Mouse (Mus musculus): ENCODE results near the gene Ttpal. TPM values are rescaled to one million over a fixed set of nuclear protein-coding genes. Genes with fewer than 3 reads are reported as not detected.

The Ttpal gene
- polyA plus RNA-seq, 2 experiments, result 25.3 to 48.0 TPM

DNA sequence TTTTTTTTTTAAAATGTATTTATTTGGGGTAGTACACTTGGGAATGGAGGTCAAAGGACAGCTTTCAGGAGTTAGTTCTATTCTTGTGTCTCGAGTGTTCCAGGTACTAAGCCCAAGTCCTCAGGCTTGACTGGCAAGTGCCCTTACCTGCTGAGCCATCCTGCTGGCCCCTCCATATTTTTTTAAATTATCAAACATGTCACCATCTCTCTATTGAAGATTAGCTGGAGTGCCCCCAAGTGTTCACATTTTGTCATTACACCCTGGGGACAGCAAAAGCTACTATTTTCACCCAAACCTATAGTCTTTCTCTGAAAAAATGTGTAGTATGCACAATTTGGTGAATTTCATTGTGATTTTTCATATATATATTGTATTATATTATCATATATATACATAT, 10.0 kb upstream of the Ttpal start:
- no peak for TF ChIP-seq POLR2A (IDR thresholded peaks at IDR 0.05; ENCODE audit: borderline replicate concordance, extremely low read depth, insufficient read depth, insufficient read length)
- whole genome bisulfite sequencing, result 89% methylated on average over 1 of the region's 1 CpGs
- Histone ChIP-seq H3K4me3 (replicated peaks; ENCODE audit: low read length) (no peak overlapping the region), H3K4me1 (ENCODE audit: control insufficient read depth, insufficient read depth, low read length) (no peaks in the 10 kb centered on the region), H3K36me3 (ENCODE audit: control insufficient read depth, insufficient read depth, low read length) (no peaks in the 10 kb centered on the region), H3K9ac (ENCODE audit: low read depth, low read length, severe bottlenecking) (no peak overlapping the region), H3K27ac (replicated peaks; ENCODE audit: low read depth, low read length) (no peak overlapping the region), H3K27me3 (ENCODE audit: control insufficient read depth, insufficient read depth, low read length) (no peaks in the 10 kb centered on the region), H3K4me2 (replicated peaks; ENCODE audit: low read depth, low read length, severe bottlenecking) (no peak overlapping the region), H3K9me3 (ENCODE audit: control insufficient read depth, low read length) (no peaks in the 10 kb centered on the region)
- ATAC-seq (ENCODE audit: low FRiP score, low read depth), result no peak
- DNase-seq (ENCODE audit: low spot score), result no peak

DNA sequence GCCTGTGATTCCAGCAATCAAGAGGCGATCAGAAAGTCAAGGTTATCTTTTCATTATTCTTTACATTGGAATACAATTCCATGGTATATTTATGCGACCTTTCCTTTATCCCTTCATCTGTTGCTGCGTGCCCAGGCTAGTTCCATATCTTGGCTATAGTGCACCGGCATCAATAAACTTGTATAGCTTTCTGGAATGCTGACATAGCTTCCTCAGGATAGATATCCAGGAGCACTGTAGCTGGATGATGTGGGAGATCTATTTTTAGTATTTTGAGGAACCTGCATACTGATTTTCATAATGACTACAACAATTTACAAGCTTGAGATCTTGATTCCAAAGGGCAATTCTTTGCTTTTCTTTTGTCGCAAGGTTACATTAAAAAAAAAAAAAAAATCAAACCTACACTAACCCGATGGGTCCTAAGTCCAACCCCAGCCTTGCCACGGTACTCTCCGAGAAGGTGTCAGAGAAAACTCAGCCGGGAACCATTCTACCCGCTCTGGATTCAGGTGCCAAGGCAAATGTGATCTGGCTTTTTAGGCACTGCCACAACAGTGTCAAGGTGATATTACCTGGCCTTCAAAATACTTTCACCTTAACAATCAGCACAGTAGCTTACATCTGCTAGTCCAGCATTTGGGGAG, 8.4 kb upstream of the Ttpal start:
- TF ChIP-seq POLR2A (IDR thresholded peaks at IDR 0.05; ENCODE audit: borderline replicate concordance, extremely low read depth, insufficient read depth, insufficient read length), result no peak
- Histone ChIP-seq H3K27me3 (ENCODE audit: control insufficient read depth, insufficient read depth, low read length) (no peaks in the 10 kb centered on the region), H3K9me3 (ENCODE audit: control insufficient read depth, low read length) (no peaks in the 10 kb centered on the region), H3K36me3 (ENCODE audit: control insufficient read depth, insufficient read depth, low read length) (no peaks in the 10 kb centered on the region), H3K4me1 (ENCODE audit: control insufficient read depth, insufficient read depth, low read length) (no peaks in the 10 kb centered on the region), H3K4me2 (replicated peaks; ENCODE audit: low read depth, low read length, severe bottlenecking) (no peak overlapping the region), H3K9ac (ENCODE audit: low read depth, low read length, severe bottlenecking) (no peak overlapping the region), H3K27ac (replicated peaks; ENCODE audit: low read depth, low read length) (no peak overlapping the region), H3K4me3 (replicated peaks; ENCODE audit: low read length) (no peak overlapping the region)
- DNase-seq (ENCODE audit: low spot score) (no peak), ATAC-seq (ENCODE audit: low FRiP score, low read depth) (no peak)
- 90% methylated on average over 10 of the region's 10 CpGs for WGBS

DNA sequence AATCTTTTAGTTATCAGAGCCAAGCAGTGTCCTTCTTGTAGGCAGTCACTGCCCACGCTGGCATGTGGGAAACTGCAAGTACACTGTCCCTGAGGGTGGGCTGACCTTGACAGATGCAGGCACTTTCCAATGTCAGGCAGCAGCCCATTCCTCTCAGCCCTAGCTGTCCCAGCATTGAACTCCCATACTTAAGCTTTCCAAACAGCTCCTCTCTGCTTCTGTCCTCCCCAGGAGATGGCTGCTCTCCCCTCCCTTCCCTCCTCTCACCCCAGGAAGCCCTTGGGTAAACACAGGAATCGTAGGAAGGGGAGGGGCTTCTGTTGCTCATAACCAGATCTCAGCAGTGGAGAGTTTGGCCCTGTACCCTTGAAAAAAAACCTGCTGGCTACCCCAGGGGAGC, 7.0 kb upstream of the Ttpal start:
- no peak overlapping the region for H3K9ac ChIP-seq (ENCODE audit: low read depth, low read length, severe bottlenecking)
- DNase-seq (ENCODE audit: low spot score) (no peak), ATAC-seq (ENCODE audit: low FRiP score, low read depth) (no peak)
- H3K27ac ChIP-seq (replicated peaks; ENCODE audit: low read depth, low read length), result no peak overlapping the region
- H3K4me1 ChIP-seq (ENCODE audit: control insufficient read depth, insufficient read depth, low read length), result no peaks in the 10 kb centered on the region
- no peaks in the 10 kb centered on the region for H3K9me3 ChIP-seq (ENCODE audit: control insufficient read depth, low read length)
- no peak for TF ChIP-seq POLR2A (IDR thresholded peaks at IDR 0.05; ENCODE audit: borderline replicate concordance, extremely low read depth, insufficient read depth, insufficient read length)
- no peaks in the 10 kb centered on the region for H3K36me3 ChIP-seq (ENCODE audit: control insufficient read depth, insufficient read depth, low read length)
- WGBS, result 20% methylated on average over 2 of the region's 2 CpGs
- no peak overlapping the region for H3K4me3 ChIP-seq (replicated peaks; ENCODE audit: low read length)
- H3K27me3 ChIP-seq (ENCODE audit: control insufficient read depth, insufficient read depth, low read length), result no peaks in the 10 kb centered on the region
- no peak overlapping the region for H3K4me2 ChIP-seq (replicated peaks; ENCODE audit: low read depth, low read length, severe bottlenecking)

DNA sequence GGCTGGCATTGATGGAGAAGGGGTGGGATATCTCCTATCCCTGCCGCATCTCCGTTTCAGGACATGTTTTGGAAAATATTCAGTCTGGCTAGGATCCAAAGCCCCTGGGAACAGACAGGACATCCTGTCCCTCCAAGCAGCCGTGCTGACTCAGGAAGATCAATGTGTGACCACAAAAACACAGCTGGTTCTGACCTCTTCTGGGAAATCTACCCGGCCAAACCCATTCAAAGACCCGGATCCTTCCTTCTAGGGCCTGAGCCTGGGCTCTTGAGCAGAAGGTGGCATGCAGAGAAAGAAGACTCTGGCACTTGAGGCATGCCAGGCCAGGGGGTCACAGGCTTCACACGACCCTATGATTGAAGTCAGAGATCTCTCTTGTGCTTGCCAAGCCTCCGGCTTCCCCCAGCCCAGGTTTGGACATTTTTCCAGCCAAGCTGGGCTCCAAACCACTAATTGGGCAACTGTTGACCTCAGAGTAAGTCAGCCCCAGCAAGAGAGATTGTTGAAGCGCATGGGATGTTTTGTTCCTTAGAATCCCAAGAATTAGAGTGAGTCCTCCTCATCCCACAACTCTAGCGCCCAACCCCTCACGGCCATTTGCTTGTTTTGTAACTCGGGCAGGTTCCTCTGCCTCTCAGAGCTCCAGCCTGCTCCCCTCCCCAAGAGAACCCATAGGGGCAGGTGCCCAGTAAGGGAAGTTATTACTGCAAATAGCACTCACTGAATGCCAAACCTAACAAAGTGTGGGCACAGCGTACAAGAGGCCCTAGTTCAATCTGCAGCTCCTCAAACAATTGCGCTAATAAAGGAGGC, 5.8 kb upstream of the Ttpal start:
- TF ChIP-seq POLR2A (IDR thresholded peaks at IDR 0.05; ENCODE audit: borderline replicate concordance, extremely low read depth, insufficient read depth, insufficient read length), result no peak
- DNase-seq (ENCODE audit: low spot score) (peak; percentile 35), ATAC-seq (ENCODE audit: low FRiP score, low read depth) (no peak)
- Histone ChIP-seq H3K9ac (ENCODE audit: low read depth, low read length, severe bottlenecking) (no peak overlapping the region), H3K36me3 (ENCODE audit: control insufficient read depth, insufficient read depth, low read length) (no peaks in the 10 kb centered on the region), H3K27ac (replicated peaks; ENCODE audit: low read depth, low read length) (no peak overlapping the region), H3K4me1 (ENCODE audit: control insufficient read depth, insufficient read depth, low read length) (no peaks in the 10 kb centered on the region), H3K4me2 (replicated peaks; ENCODE audit: low read depth, low read length, severe bottlenecking) (no peak overlapping the region), H3K27me3 (ENCODE audit: control insufficient read depth, insufficient read depth, low read length) (no peaks in the 10 kb centered on the region), H3K9me3 (ENCODE audit: control insufficient read depth, low read length) (no peaks in the 10 kb centered on the region), H3K4me3 (replicated peaks; ENCODE audit: low read length) (no peak overlapping the region)
- 74% methylated on average over 13 of the region's 13 CpGs for WGBS

DNA sequence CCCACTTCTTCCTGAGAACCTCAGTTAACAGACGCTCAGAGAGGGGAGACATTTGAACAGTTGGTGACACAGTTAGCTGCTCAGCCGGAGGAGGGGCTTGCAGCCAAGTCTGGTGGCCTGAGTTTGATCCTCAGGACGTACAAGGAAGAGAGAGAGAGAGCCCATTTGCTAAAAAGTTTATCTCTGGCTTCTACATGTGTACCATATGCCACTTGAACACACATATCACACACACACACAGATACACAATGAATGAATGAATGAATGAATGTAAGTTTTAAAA, 5.3 kb upstream of the Ttpal start:
- peaks cover 3% of the 10 kb centered on the region for H3K4me1 ChIP-seq (ENCODE audit: control insufficient read depth, insufficient read depth, low read length)
- H3K9me3 ChIP-seq (ENCODE audit: control insufficient read depth, low read length), result no peaks in the 10 kb centered on the region
- no peak overlapping the region for H3K4me2 ChIP-seq (replicated peaks; ENCODE audit: low read depth, low read length, severe bottlenecking)
- no peak for DNase-seq (ENCODE audit: low spot score)
- H3K27me3 ChIP-seq (ENCODE audit: control insufficient read depth, insufficient read depth, low read length), result no peaks in the 10 kb centered on the region
- H3K27ac ChIP-seq (replicated peaks; ENCODE audit: low read depth, low read length), result no peak overlapping the region
- WGBS, result 70% methylated on average over 3 of the region's 3 CpGs
- H3K36me3 ChIP-seq (ENCODE audit: control insufficient read depth, insufficient read depth, low read length), result no peaks in the 10 kb centered on the region
- H3K4me3 ChIP-seq (replicated peaks; ENCODE audit: low read length), result no peak overlapping the region
- no peak overlapping the region for H3K9ac ChIP-seq (ENCODE audit: low read depth, low read length, severe bottlenecking)
- no peak for ATAC-seq (ENCODE audit: low FRiP score, low read depth)
- no peak for TF ChIP-seq POLR2A (IDR thresholded peaks at IDR 0.05; ENCODE audit: borderline replicate concordance, extremely low read depth, insufficient read depth, insufficient read length)
